Mouse (Mus musculus): Measurements from ENCODE around the gene Abhd8. TPM values are rescaled to one million over a fixed set of nuclear protein-coding genes. Genes with fewer than 3 reads are reported as not detected.

The Abhd8 gene
- polyA plus RNA-seq (2017; shearing (Covaris generic)): 73.3 TPM

DNA sequence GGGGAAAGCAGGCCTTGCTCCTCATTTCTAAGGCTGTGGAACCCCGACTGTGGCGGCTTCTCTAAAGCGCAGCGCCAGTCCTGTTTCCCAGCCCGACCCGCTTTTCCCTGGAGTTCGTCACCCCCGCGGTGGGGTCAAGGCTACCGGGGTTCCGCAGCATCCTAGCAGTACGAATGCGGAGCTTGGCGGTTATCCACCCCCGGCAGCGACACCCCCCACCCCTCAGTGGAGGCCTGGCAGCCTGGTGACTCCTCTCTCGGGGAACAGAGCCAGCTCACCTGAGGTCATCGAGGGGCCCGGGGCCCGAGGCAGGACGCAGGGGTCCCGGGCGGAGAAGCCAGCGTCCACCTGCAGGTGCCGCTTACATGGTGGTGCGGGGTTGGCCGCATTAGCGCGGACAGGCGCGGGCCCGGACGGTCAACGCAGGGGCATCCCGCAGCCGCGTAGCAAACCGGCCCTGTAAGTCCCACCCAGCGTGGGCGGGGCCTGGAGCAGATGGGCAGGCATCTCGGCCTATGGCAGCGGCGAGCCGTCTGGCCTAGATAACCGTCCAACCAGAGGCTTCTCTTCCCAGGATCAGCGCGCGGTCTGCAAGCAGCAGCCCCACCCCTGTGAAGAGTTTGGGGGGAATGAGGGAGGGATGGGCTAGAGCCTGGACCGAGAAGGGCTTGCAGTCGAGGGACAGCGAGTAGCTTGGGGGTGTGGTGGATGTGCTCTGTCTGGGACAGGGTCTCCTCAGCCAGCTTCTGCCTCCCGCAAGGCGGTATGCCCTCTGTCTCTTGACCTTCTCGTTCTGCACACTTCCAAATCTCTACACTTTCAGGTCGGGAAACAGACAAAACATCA, at the start of gene Abhd8:
Gene Abhd8, minus strand, starts transcription at position 468 of the 846 bp plus-strand sequence.

DNA sequence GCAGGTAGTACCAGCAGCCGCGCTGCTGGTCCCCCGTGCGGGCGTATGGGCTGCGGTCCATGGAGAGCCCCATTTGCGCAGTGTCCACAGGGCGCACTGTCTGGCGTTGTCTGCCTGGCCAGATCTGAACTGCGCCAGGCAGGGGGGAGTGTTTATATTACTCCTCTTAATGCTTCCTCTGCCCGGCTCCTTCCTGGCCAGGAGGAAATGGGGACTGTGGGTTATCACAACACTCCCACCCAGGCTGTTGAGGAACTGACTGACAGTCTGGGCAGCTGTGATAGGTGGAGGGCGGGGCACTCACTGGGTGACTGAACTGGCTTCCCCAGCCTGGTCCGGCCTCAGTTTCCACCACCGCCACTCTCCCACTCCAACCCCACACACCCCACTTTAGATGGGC, 48.2 kb upstream of the Abhd8 start, which contains the start of gene Plvap:
Gene Plvap, minus strand, starts transcription at position 109 of the 400 bp plus-strand sequence.

DNA sequence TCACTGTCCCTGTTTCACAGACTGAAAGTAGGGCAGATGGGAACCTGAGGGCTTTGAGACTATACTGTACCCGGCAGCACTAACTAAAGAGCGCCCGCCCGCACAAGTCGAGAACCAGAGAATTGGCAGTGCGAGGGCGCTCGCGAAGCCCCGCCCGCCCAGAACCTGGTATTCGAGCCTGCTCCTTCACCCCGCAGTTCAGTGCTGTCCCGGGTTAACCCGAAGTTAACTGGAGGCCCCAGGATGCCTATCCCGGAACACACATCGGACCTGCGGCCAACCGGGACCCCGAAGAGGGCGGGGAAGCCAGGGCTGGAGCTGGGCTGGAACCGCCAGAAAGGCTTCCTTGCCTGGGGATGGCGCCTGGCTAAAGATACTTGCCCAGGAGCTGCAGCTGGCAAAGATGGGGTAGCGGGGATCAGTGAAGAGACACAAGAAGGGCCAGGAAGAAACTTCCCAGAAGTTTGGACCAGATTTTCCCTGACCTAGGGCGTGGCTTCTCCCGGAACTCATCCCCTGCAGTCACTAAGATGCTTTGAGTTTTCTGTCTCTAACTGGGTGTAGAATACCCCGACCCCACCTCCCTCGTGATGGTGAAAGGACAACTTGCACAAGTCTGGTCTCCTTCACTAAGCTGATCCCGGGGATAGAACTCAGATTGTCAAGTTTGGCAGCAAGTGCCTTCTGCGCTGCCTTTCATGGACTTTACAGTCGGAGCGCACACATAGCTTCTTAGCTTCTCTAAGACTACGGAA, 24.4 kb upstream of the Abhd8 start, which contains the start of gene Gtpbp3:
Gene Gtpbp3, plus strand, starts transcription at position 413 of the 755 bp plus-strand sequence.

DNA sequence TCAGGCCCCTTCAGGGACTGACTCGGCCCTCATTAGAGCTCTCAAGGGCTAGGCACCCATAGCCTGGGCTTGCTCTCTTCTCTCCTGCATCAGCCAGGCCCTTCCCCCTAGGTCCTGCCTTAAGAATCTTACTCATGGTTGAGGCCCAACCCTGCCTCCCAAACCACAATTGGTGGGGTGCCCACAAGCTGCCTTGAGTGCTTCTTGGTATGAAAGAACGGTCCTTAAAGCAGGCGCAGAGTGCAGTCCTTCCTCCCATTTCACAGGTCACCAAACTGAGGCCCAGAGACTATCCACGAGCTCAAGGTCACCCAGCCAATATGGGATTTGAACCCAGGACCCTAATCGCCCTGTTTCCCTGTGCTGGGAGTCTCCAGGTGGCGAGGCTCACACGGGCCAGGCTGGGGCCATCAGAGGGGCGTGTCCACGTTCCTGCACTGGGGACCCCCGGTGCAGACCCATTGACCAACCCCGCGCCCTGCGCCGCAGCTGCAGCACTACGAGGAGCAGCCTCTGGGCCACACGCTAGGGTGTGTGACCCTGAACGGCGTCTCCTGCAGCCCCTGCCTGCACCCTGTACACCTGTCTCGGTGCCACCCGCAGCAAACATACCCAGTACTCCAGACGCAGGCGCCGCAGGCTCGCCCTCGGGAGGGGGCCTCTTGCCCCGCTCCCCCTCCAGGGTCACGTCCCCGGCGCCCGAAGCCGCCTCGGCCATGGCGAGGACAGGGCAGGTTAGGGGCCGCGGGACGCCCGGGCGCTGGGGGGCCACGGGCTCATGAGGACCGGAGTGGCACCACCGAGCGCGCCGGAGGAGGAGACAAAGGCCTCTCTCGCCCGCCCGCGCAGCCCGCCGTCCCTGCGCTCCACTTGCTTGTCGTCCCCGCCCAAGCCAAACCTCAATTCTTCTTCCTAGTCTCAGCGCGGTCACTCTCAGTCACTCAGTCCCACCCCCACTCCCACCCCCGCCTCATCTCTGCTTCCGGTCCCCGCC, 22.0 kb upstream of the Abhd8 start, which contains the start of gene Ano8:
Gene Ano8, minus strand, starts transcription at position 822 of the 994 bp plus-strand sequence.

DNA sequence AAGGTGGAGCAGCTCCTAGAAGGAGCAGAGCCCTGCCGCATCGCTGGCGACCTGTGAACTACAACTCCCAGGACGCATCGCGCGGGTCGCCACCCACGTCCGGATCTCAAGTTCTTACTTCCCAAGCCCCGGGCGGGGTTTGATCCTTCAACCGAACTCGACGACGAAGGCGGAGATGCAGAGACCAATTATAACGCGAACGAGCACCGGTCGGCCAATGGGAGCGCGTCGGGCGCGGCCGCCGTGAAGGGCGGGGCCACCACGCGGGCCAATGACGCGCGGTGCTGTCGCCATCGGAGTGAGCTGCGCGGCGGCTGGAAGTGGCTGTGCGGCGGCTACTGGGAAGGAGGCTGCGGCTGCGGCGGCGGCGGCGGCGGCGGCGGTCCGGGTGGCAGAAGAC, 5.5 kb upstream of the Abhd8 start, which contains the start of gene Dda1:
Gene Dda1, plus strand, starts transcription at position 284 of the 400 bp plus-strand sequence.

DNA sequence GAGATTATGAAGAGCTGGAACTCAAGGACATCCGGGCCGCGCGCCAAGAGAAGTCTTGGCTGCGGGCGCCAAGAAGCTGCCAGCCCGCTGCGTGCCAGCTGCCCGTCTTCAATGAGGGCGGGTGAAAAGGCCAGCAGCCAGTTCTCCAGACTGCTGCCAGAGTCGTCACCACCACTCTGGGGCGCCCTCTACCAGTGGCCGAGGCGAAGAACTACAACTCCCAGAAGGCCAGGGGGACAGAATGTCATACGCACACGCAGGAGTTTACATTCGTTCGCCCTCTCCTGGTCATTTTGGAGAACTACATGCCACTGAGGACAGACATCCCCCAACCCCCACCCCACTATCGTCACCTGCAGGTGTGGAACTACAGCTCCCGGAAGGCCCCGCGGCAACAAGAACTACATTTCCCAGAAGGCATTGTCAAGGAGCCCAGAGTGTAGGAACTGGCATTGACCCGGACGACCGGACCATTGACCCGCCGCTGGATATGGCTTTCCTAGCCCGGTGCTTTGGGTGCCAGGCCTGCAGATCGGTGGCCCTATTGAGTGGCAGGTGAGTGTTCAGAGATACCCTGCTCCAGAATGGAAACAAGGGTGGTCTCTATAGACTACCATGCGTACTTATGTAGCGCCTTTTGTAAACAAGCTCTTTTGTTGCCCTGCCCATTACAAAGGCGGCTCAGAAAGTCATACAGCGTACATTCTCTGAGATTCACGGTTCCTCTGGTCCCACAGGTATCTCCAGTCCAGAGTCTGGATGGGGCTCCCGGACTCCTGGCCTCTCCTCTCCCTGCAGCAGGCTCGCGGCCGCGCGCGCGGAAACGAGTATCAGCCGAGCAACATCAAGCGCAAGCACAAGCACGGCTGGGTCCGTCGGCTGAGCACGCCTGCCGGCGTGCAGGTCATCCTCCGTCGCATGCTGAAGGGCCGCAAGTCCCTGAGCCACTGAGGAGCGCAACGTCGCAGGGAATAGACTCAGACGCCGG, 1.4 kb upstream of the Abhd8 start, which contains the start of gene Mrpl34:
Gene Mrpl34, plus strand, starts transcription at position 447 of the 988 bp plus-strand sequence.

Other genes starting within 250 kb of the Abhd8 start
- gene Myo9b, start 190.9 kb downstream of the Abhd8 start, polyA plus RNA-seq (2017; shearing (Covaris generic)): 24.4 TPM
- gene Haus8, start 190.7 kb downstream of the Abhd8 start, polyA plus RNA-seq (2017; shearing (Covaris generic)): 32.5 TPM
- gene Use1, start 96.8 kb downstream of the Abhd8 start, polyA plus RNA-seq (2017; shearing (Covaris generic)): 210 TPM
- gene Ocel1, start 92.4 kb downstream of the Abhd8 start, polyA plus RNA-seq (2017; shearing (Covaris generic)): 5.3 TPM
- not detected for gene Nr2f6, start 81.7 kb downstream of the Abhd8 start, polyA plus RNA-seq (2017; shearing (Covaris generic))
- 0.11 TPM for gene Ushbp1, start 67.9 kb downstream of the Abhd8 start, polyA plus RNA-seq (2017; shearing (Covaris generic))
- gene Babam1, start 66.8 kb downstream of the Abhd8 start, polyA plus RNA-seq (2017; shearing (Covaris generic)): 126 TPM
- 0.68 TPM for gene Ankle1, start 57.6 kb downstream of the Abhd8 start, polyA plus RNA-seq (2017; shearing (Covaris generic))
- gene Mrpl34, start 1.3 kb upstream of the Abhd8 start, polyA plus RNA-seq (2017; shearing (Covaris generic)): 93.2 TPM
- 64.2 TPM for gene Dda1, start 5.5 kb upstream of the Abhd8 start, polyA plus RNA-seq (2017; shearing (Covaris generic))
- gene Ano8, start 22.3 kb upstream of the Abhd8 start, polyA plus RNA-seq (2017; shearing (Covaris generic)): 0.14 TPM
- 3.4 TPM for gene Gtpbp3, start 24.4 kb upstream of the Abhd8 start, polyA plus RNA-seq (2017; shearing (Covaris generic))
- not detected for gene Plvap, start 48.1 kb upstream of the Abhd8 start, polyA plus RNA-seq (2017; shearing (Covaris generic))
- gene Ccdc194, start 62.1 kb upstream of the Abhd8 start, polyA plus RNA-seq (2017; shearing (Covaris generic)): not detected
- gene Bst2, start 73.8 kb upstream of the Abhd8 start, polyA plus RNA-seq (2017; shearing (Covaris generic)): 173 TPM
- 55.1 TPM for gene Mvb12a, start 79.3 kb upstream of the Abhd8 start, polyA plus RNA-seq (2017; shearing (Covaris generic))
- 0.40 TPM for gene Tmem221, start 95.2 kb upstream of the Abhd8 start, polyA plus RNA-seq (2017; shearing (Covaris generic))
- gene Nxnl1, start 102.9 kb upstream of the Abhd8 start, polyA plus RNA-seq (2017; shearing (Covaris generic)): 0.12 TPM
- gene Slc27a1, start 105.2 kb upstream of the Abhd8 start, polyA plus RNA-seq (2017; shearing (Covaris generic)): 12.4 TPM
- gene Pgls, start 128.5 kb upstream of the Abhd8 start, polyA plus RNA-seq (2017; shearing (Covaris generic)): 21.4 TPM
- gene Fam129c, start 134.0 kb upstream of the Abhd8 start, polyA plus RNA-seq (2017; shearing (Covaris generic)): 2.2 TPM
- 4.4 TPM for gene Colgalt1, start 147.3 kb upstream of the Abhd8 start, polyA plus RNA-seq (2017; shearing (Covaris generic))
- gene Unc13a, start 208.1 kb upstream of the Abhd8 start, polyA plus RNA-seq (2017; shearing (Covaris generic)): 0.86 TPM
- 86.8 TPM for gene Jak3, start 212.6 kb upstream of the Abhd8 start, polyA plus RNA-seq (2017; shearing (Covaris generic))
- gene Insl3, start 225.6 kb upstream of the Abhd8 start, polyA plus RNA-seq (2017; shearing (Covaris generic)): 15.2 TPM
- 5.7 TPM for gene B3gnt3, start 238.1 kb upstream of the Abhd8 start, polyA plus RNA-seq (2017; shearing (Covaris generic))